8 mouse cellular contexts compared by ENCODE assay signal in genomic region chr1:69106937-69107461, GRCm38 (mm10). TPM values are rescaled to one million over a fixed set of nuclear protein-coding genes. Genes with fewer than 3 reads are reported as not detected.
DNase-seq lines count a peak whose midpoint lies in the region; ATAC-seq and TF ChIP-seq lines count a peak whose summit lies in the region.

No protein-coding gene starts in this region.

- no peak for TF ChIP-seq CTCF in kidney, postnatal 0 days (IDR thresholded peaks at IDR 0.05; ENCODE audit: low read depth)

- H3K27ac ChIP-seq in heart, embryonic 15.5 days, result peak overlapping the region; percentile 97
- H3K27ac ChIP-seq in kidney, postnatal 0 days, result peak overlapping the region; percentile 81; the same call in 1 of the 2 replicates
- H3K27ac ChIP-seq in liver, embryonic 16.5 days (ENCODE audit: low read length), result no peak overlapping the region

- H3K4me1 ChIP-seq in heart, embryonic 15.5 days (replicated peaks), result peaks cover 12% of the 10 kb centered on the region
- peaks cover 5% of the 10 kb centered on the region; the same call in 1 of the 2 replicates for H3K4me1 ChIP-seq in kidney, postnatal 0 days (replicated peaks; ENCODE audit: insufficient read depth, low read length)
- no peaks in the 10 kb centered on the region for H3K4me1 ChIP-seq in liver, embryonic 16.5 days (ENCODE audit: control insufficient read depth, low read depth, low read length)

- H3K4me2 ChIP-seq in heart, embryonic 15.5 days, result peak overlapping the region; percentile 76
- peak overlapping the region; percentile 96 for H3K4me2 ChIP-seq in kidney, postnatal 0 days (ENCODE audit: low read length)
- H3K4me2 ChIP-seq in liver, embryonic 16.5 days (ENCODE audit: low read depth, low read length), result peak overlapping the region; percentile 64

- no peaks in the 10 kb centered on the region for H3K36me3 ChIP-seq in heart, embryonic 15.5 days
- H3K36me3 ChIP-seq in kidney, postnatal 0 days (ENCODE audit: insufficient read depth, low read length), result no peaks in the 10 kb centered on the region
- no peaks in the 10 kb centered on the region for H3K36me3 ChIP-seq in liver, embryonic 16.5 days (ENCODE audit: control insufficient read depth, insufficient read depth)

- peak overlapping the region; percentile 82 for H3K9ac ChIP-seq in heart, embryonic 15.5 days
- peak overlapping the region; percentile 65 for H3K9ac ChIP-seq in kidney, postnatal 0 days (ENCODE audit: low read depth, low read length)
- no peak overlapping the region for H3K9ac ChIP-seq in liver, embryonic 16.5 days (ENCODE audit: low read depth, low read length)

- under 1% methylated on average over 35 of the region's 35 CpGs for WGBS in heart, embryonic 15.5 days
- under 1% methylated on average over 35 of the region's 35 CpGs for WGBS in kidney, postnatal 0 days
- 2% methylated on average over 34 of the region's 35 CpGs for WGBS in liver, embryonic 16.5 days (ENCODE audit: insufficient replicate concordance)

- H3K27me3 ChIP-seq in heart, embryonic 15.5 days, result 0 out of 2 replicates have a peak, but pooled peaks cover 7% of the 10 kb centered on the region
- 0 out of 2 replicates have a peak, but pooled peaks cover 15% of the 10 kb centered on the region for H3K27me3 ChIP-seq in kidney, postnatal 0 days (ENCODE audit: insufficient read depth, low read length)
- peaks cover 47% of the 10 kb centered on the region for H3K27me3 ChIP-seq in liver, embryonic 16.5 days (ENCODE audit: control insufficient read depth, insufficient read depth, low read depth, low read length)

- peak; percentile 54 for ATAC-seq in heart, embryonic 15.5 days (replicated peaks; ENCODE audit: insufficient number of reproducible peaks, insufficient read depth, low FRiP score, low read depth)
- peak; percentile 61 for ATAC-seq in kidney, postnatal 0 days (replicated peaks; ENCODE audit: low FRiP score, low read depth)
- no peak for ATAC-seq in liver, embryonic 16.5 days (ENCODE audit: low read depth)

- no peaks in the 10 kb centered on the region for H3K9me3 ChIP-seq in heart, embryonic 15.5 days (replicated peaks)
- no peaks in the 10 kb centered on the region for H3K9me3 ChIP-seq in kidney, postnatal 0 days (replicated peaks; ENCODE audit: low read length)
- H3K9me3 ChIP-seq in liver, embryonic 16.5 days (replicated peaks; ENCODE audit: control insufficient read depth, low read length), result no peaks in the 10 kb centered on the region

- peak overlapping the region; percentile 67 for H3K4me3 ChIP-seq in heart, embryonic 15.5 days
- peak overlapping the region; percentile 75 for H3K4me3 ChIP-seq in kidney, postnatal 0 days (replicated peaks; ENCODE audit: low read depth, low read length)
- H3K4me3 ChIP-seq in liver, embryonic 16.5 days (ENCODE audit: low read depth, low read length), result peak overlapping the region; percentile 46

- DNase-seq in layer of hippocampus, adult 18-20 months (ENCODE audit: low spot score in 2 of 2), result peak; percentile 7 to 15
- DNase-seq in layer of hippocampus, adult 9-10 months (ENCODE audit: low spot score), result no peak
- peak; percentile 44 for DNase-seq in embryo, embryonic 11 days
- peak; percentile 28 for DNase-seq in kidney, postnatal 0 days (ENCODE audit: low spot score)
- DNase-seq in right cerebral cortex, adult 2 months (ENCODE audit: low spot score in 2 of 2), result peak; percentile 11 to 30
- DNase-seq in spleen, adult 18-20 months, result no peak

RNA-seq across cellular contexts. Expression of gene Erbb4, which starts 0.9 kb away (rescaled TPM):
- 10 to 100 TPM; 43.4 to 48.2 TPM for total RNA-seq in layer of hippocampus, adult 18-20 months (2021)
- polyA plus RNA-seq in heart, embryonic 15.5 days (2015; fragmentation: Nextera tagmentation; extraction: Ambion mirVana), result 6.6 and 7.8 TPM in 2 replicates
- 5.0 and 5.3 TPM in 2 replicates for polyA plus RNA-seq in kidney, postnatal 0 days (2015; fragmentation: Nextera tagmentation; extraction: Ambion mirVana)
- 0.01 TPM in 1 of 2 replicates, not detected in the other for polyA plus RNA-seq in liver, embryonic 16.5 days (2015; fragmentation: Nextera tagmentation; extraction: Ambion mirVana)

Comparison
In these comparisons a context has a peak if more than half of its experiments do, and no peak if none do; other contexts are left out.
1. DNase-seq: peak in layer of hippocampus, adult 18-20 months (2 of 2), embryo, embryonic 11 days (single experiment), kidney, postnatal 0 days (single experiment) and right cerebral cortex, adult 2 months (2 of 2); none in layer of hippocampus, adult 9-10 months (single experiment) and spleen, adult 18-20 months (0 of 2).
2. Peak in every context shown above with its lines, with median percentiles within 50 percentile points of each other: H3K4me2 ChIP-seq and H3K4me3 ChIP-seq.